Mouse (Mus musculus) embryonic facial prominence, embryonic 15.5 days (tissue): ENCODE data around the gene Skap2. TPM values are rescaled to one million over a fixed set of nuclear protein-coding genes. Genes with fewer than 3 reads are reported as not detected.

ENCODE experiments used
- ATAC-seq: fragments of 200-750 bp; cut with Nextera tagmentation; 2 replicates; pipeline ENCODE4 v1.8.0; 2017; ENCODE audit warnings: low read depth, moderate TSS enrichment; ENCODE audit not compliant: insufficient number of reproducible peaks, low FRiP score, low TSS enrichment
- H3K27ac ChIP-seq: fragments of 300-500 bp; sonication (generic); replicated peaks from 2 replicates; pipeline ENCODE4 v1.5.1; 2015; ENCODE audit warnings: mild to moderate bottlenecking, inconsistent platforms
- H3K27me3 ChIP-seq: fragments of 300-500 bp; sonication (generic); 2 replicates; pipeline ENCODE4 v1.6.1; 2015; ENCODE audit warnings: inconsistent platforms
- H3K36me3 ChIP-seq: fragments of 300-500 bp; sonication (generic); 2 replicates; pipeline ENCODE4 v1.6.1; 2015; ENCODE audit warnings: mild to moderate bottlenecking, inconsistent platforms
- H3K4me1 ChIP-seq: fragments of 300-500 bp; sonication (generic); 2 replicates; pipeline ENCODE4 v1.6.1; 2015; ENCODE audit warnings: inconsistent platforms
- H3K4me2 ChIP-seq: fragments of 300-500 bp; sonication (generic); replicated peaks from 2 replicates; pipeline ENCODE4 v1.6.1; 2015; ENCODE audit warnings: mild to moderate bottlenecking, inconsistent platforms
- H3K4me3 ChIP-seq: fragments of 300-500 bp; sonication (generic); replicated peaks from 2 replicates; pipeline ENCODE4 v1.5.1; 2015; ENCODE audit warnings: mild to moderate bottlenecking, inconsistent platforms
- H3K9ac ChIP-seq: fragments of 300-500 bp; sonication (generic); 2 replicates; pipeline ENCODE4 v1.6.1; 2015; ENCODE audit warnings: inconsistent platforms
- H3K9me3 ChIP-seq: fragments of 300-500 bp; sonication (generic); replicated peaks from 2 replicates; pipeline ENCODE4 v1.6.1; 2016; ENCODE audit warnings: inconsistent platforms
- WGBS: fragments of 180-500 bp; shearing (Covaris S2); methylation state at CpG from one replicate; pipeline ENCODE4 v1.1.7; 2015; 5-methylcytosine and 5-hydroxymethylcytosine counted together
- polyA plus RNA-seq: library from polyadenylated mRNA; unstranded; fragments of >200 nt; fragmentation: Nextera tagmentation; extraction: Ambion mirVana; gene quantifications from 2 replicates; pipeline ENCODE4 v1.2.1, GENCODE M21; 2015

Skap2 gene
- polyA plus RNA-seq, result 11.7 and 14.3 TPM in 2 replicates

- WGBS, result under 1% methylated on average over 51 of the region's 51 CpGs
- Histone ChIP-seq H3K27ac (no peak within 1 kb of the TSS), H3K9ac (peak within 1 kb of the TSS; percentile 28; the same call in 1 of the 2 replicates), H3K27me3 (peaks cover 42% of the 10 kb centered on the region), H3K9me3 (no peaks in the 10 kb centered on the region), H3K4me2 (peak within 1 kb of the TSS; percentile 86), H3K36me3 (no peaks in the 10 kb centered on the region), H3K4me1 (0 out of 2 replicates have a peak, but pooled peaks cover 2% of the 10 kb centered on the region), H3K4me3 (peak within 1 kb of the TSS; percentile 62)
- peak; percentile 98 for ATAC-seq
Observed at GRCm38 (mm10) chr6:52012409-52013244, at the start of gene Skap2. Skap2 (minus strand) TSS chr6:52012549.

GRCm38 (mm10) chr6:52058899-52059448 lies 46.6 kb upstream of the Skap2 start:
- no peaks in the 10 kb centered on the region for H3K36me3 ChIP-seq
- H3K4me1 ChIP-seq, result 0 out of 2 replicates have a peak, but pooled peaks cover 3% of the 10 kb centered on the region
- WGBS, result 46% methylated on average over 10 of the region's 10 CpGs
- H3K4me2 ChIP-seq, result no peak overlapping the region
- H3K9ac ChIP-seq, result no peak overlapping the region
- peaks cover 14% of the 10 kb centered on the region for H3K27me3 ChIP-seq
- no peaks in the 10 kb centered on the region for H3K9me3 ChIP-seq
- no peak overlapping the region for H3K27ac ChIP-seq
- no peak overlapping the region for H3K4me3 ChIP-seq
- ATAC-seq, result no peak

- Histone ChIP-seq H3K36me3 (no peaks in the 10 kb centered on the region), H3K27ac (no peak overlapping the region), H3K4me1 (peaks cover 8% of the 10 kb centered on the region), H3K27me3 (peaks cover 14% of the 10 kb centered on the region), H3K4me2 (no peak overlapping the region), H3K4me3 (no peak overlapping the region), H3K9ac (no peak overlapping the region), H3K9me3 (no peaks in the 10 kb centered on the region)
- 43% methylated on average over 5 of the region's 5 CpGs for WGBS
- ATAC-seq, result no peak
Observed at GRCm38 (mm10) chr6:52058120-52058519, 45.8 kb upstream of the Skap2 start.

- H3K9ac ChIP-seq, result no peak overlapping the region
- peaks cover 5% of the 10 kb centered on the region for H3K4me1 ChIP-seq
- no peak overlapping the region for H3K27ac ChIP-seq
- H3K9me3 ChIP-seq, result no peaks in the 10 kb centered on the region
- no peak overlapping the region for H3K4me2 ChIP-seq
- no peaks in the 10 kb centered on the region for H3K36me3 ChIP-seq
- ATAC-seq, result no peak
- 42% methylated on average over 15 of the region's 15 CpGs for WGBS
- H3K4me3 ChIP-seq, result no peak overlapping the region
- peaks cover 11% of the 10 kb centered on the region for H3K27me3 ChIP-seq
Observed at GRCm38 (mm10) chr6:52053567-52054561, 41.5 kb upstream of the Skap2 start.

GRCm38 (mm10) chr6:52050062-52050461 lies 37.7 kb upstream of the Skap2 start:
- Histone ChIP-seq H3K4me2 (no peak overlapping the region), H3K4me1 (peaks cover 5% of the 10 kb centered on the region), H3K27ac (no peak overlapping the region), H3K36me3 (no peaks in the 10 kb centered on the region), H3K9ac (no peak overlapping the region), H3K4me3 (no peak overlapping the region), H3K9me3 (no peaks in the 10 kb centered on the region), H3K27me3 (no peaks in the 10 kb centered on the region)
- no peak for ATAC-seq
- WGBS, result 85% methylated on average over 12 of the region's 12 CpGs

- Histone ChIP-seq H3K27ac (no peak overlapping the region), H3K4me3 (no peak overlapping the region), H3K27me3 (no peaks in the 10 kb centered on the region), H3K36me3 (no peaks in the 10 kb centered on the region), H3K9me3 (no peaks in the 10 kb centered on the region), H3K4me2 (no peak overlapping the region), H3K9ac (no peak overlapping the region), H3K4me1 (no peaks in the 10 kb centered on the region)
- no peak for ATAC-seq
- WGBS, result 48% methylated on average over 5 of the region's 5 CpGs
Observed at GRCm38 (mm10) chr6:52045517-52045916, 33.2 kb upstream of the Skap2 start.

GRCm38 (mm10) chr6:52036077-52036476 lies 23.7 kb upstream of the Skap2 start:
- H3K4me2 ChIP-seq, result no peak overlapping the region
- 80% methylated on average over 4 of the region's 4 CpGs for WGBS
- H3K9ac ChIP-seq, result no peak overlapping the region
- H3K36me3 ChIP-seq, result no peaks in the 10 kb centered on the region
- H3K4me1 ChIP-seq, result no peaks in the 10 kb centered on the region
- H3K4me3 ChIP-seq, result no peak overlapping the region
- H3K9me3 ChIP-seq, result no peaks in the 10 kb centered on the region
- H3K27me3 ChIP-seq, result no peaks in the 10 kb centered on the region
- H3K27ac ChIP-seq, result no peak overlapping the region
- ATAC-seq, result no peak

- no peak for ATAC-seq
- no peak overlapping the region for H3K4me2 ChIP-seq
- no peaks in the 10 kb centered on the region for H3K27me3 ChIP-seq
- no peak overlapping the region for H3K9ac ChIP-seq
- H3K4me3 ChIP-seq, result no peak overlapping the region
- H3K9me3 ChIP-seq, result no peaks in the 10 kb centered on the region
- H3K27ac ChIP-seq, result no peak overlapping the region
- WGBS, result 34% methylated on average over 7 of the region's 7 CpGs
- H3K36me3 ChIP-seq, result no peaks in the 10 kb centered on the region
- H3K4me1 ChIP-seq, result no peaks in the 10 kb centered on the region
Observed at GRCm38 (mm10) chr6:52031181-52031580, 18.8 kb upstream of the Skap2 start.

- H3K4me1 ChIP-seq, result no peaks in the 10 kb centered on the region
- H3K27ac ChIP-seq, result no peak overlapping the region
- no peaks in the 10 kb centered on the region for H3K36me3 ChIP-seq
- no peaks in the 10 kb centered on the region for H3K27me3 ChIP-seq
- H3K4me2 ChIP-seq, result no peak overlapping the region
- H3K4me3 ChIP-seq, result no peak overlapping the region
- no peak for ATAC-seq
- no peak overlapping the region for H3K9ac ChIP-seq
- H3K9me3 ChIP-seq, result no peaks in the 10 kb centered on the region
- 91% methylated on average over 7 of the region's 7 CpGs for WGBS
Observed at GRCm38 (mm10) chr6:52028131-52028530, 15.8 kb upstream of the Skap2 start.

GRCm38 (mm10) chr6:52027181-52027580 lies 14.8 kb upstream of the Skap2 start:
- no peak for ATAC-seq
- Histone ChIP-seq H3K9me3 (no peaks in the 10 kb centered on the region), H3K9ac (no peak overlapping the region), H3K27ac (no peak overlapping the region), H3K27me3 (no peaks in the 10 kb centered on the region), H3K4me3 (no peak overlapping the region), H3K4me1 (no peaks in the 10 kb centered on the region), H3K4me2 (no peak overlapping the region), H3K36me3 (no peaks in the 10 kb centered on the region)
- WGBS, result 81% methylated on average over 4 of the region's 4 CpGs

GRCm38 (mm10) chr6:52026281-52026680 lies 13.9 kb upstream of the Skap2 start:
- ATAC-seq, result no peak
- Histone ChIP-seq H3K9me3 (no peaks in the 10 kb centered on the region), H3K36me3 (no peaks in the 10 kb centered on the region), H3K27ac (no peak overlapping the region), H3K4me3 (no peak overlapping the region), H3K4me2 (no peak overlapping the region), H3K9ac (no peak overlapping the region), H3K27me3 (no peaks in the 10 kb centered on the region), H3K4me1 (no peaks in the 10 kb centered on the region)
- 71% methylated on average over 11 of the region's 11 CpGs for WGBS
